Mouse (Mus musculus) heart, adult 2 months (tissue): ENCODE data around the gene Polr3c.
A peak's percentile ranks its signal among the peaks of the same experiment; 100 is the strongest.

Experiments
- CTCF ChIP-seq: fragments of 200-600 bp; IDR thresholded peaks from 2 replicates; pipeline ENCODE4 v1.8.1; 2022; ENCODE audit warnings: antibody characterized with exemption, mild to moderate bottlenecking, moderate library complexity
- EP300 ChIP-seq: fragments of 200-500 bp; IDR thresholded peaks from 2 replicates; pipeline ENCODE4 v1.6.1; 2011; ENCODE audit warnings: low read depth, low read length, control low read depth; ENCODE audit not compliant: insufficient read depth
- POLR2A ChIP-seq: fragments of 200-500 bp; IDR thresholded peaks from 2 replicates; pipeline ENCODE4 v1.6.1; 2011; ENCODE audit warnings: mild to moderate bottlenecking, low read depth, low read length, control low read depth; ENCODE audit not compliant: insufficient read depth

- no peak for TF ChIP-seq POLR2A
- TF ChIP-seq CTCF = peak; percentile 48
- TF ChIP-seq EP300 = no peak
These were observed 10.6 kb upstream of the Polr3c start for GRCm38 (mm10) chr3:96737995-96738394.
